Mouse (Mus musculus) heart, postnatal 0 days (tissue): ENCODE measurements around the gene Mycbp2. TPM values are rescaled to one million over a fixed set of nuclear protein-coding genes. Genes with fewer than 3 reads are reported as not detected.

Source experiments
- ATAC-seq: fragments of 200-750 bp; cut with Nextera tagmentation; 2 replicates; pipeline ENCODE4 v1.8.0; 2017; ENCODE audit warnings: low read depth, moderate number of reproducible peaks, moderate library complexity; ENCODE audit not compliant: insufficient read depth
- DNase-seq: peaks from one replicate; pipeline ENCODE4 v3.0.0-alpha.2; 2016; ENCODE audit warnings: low spot score
- H3K27ac ChIP-seq: fragments of 300-500 bp; sonication (generic); 2 replicates; pipeline ENCODE4 v1.5.1; 2014; ENCODE audit warnings: low read depth, mild to moderate bottlenecking
- H3K27me3 ChIP-seq: fragments of 300-500 bp; sonication (generic); 2 replicates; pipeline ENCODE4 v1.6.1; 2014; ENCODE audit warnings: low read length, mixed read lengths; ENCODE audit not compliant: control insufficient read depth, insufficient read depth
- H3K36me3 ChIP-seq: fragments of 300-500 bp; sonication (generic); replicated peaks from 2 replicates; pipeline ENCODE4 v1.6.1; 2014; ENCODE audit warnings: low read length, mixed read lengths; ENCODE audit not compliant: control insufficient read depth, insufficient read depth
- H3K4me1 ChIP-seq: fragments of 300-500 bp; sonication (generic); 2 replicates; pipeline ENCODE4 v1.6.1; 2014; ENCODE audit warnings: antibody characterized with exemption; ENCODE audit not compliant: control insufficient read depth, insufficient read depth
- H3K4me2 ChIP-seq: fragments of 300-500 bp; sonication (generic); 2 replicates; pipeline ENCODE4 v1.6.1; 2014; ENCODE audit warnings: low read depth, mild to moderate bottlenecking, low read length, moderate library complexity
- H3K4me3 ChIP-seq: fragments of 300-500 bp; sonication (generic); 2 replicates; pipeline ENCODE4 v1.5.1; 2014; ENCODE audit warnings: low read depth, low read length
- H3K9ac ChIP-seq: fragments of 300-500 bp; sonication (generic); replicated peaks from 2 replicates; pipeline ENCODE4 v1.6.1; 2014; ENCODE audit warnings: low read depth, low read length, mixed read lengths
- H3K9me3 ChIP-seq: fragments of 300-500 bp; sonication (generic); replicated peaks from 2 replicates; pipeline ENCODE4 v1.6.1; 2016; ENCODE audit warnings: low read length; ENCODE audit not compliant: control insufficient read depth
- CTCF ChIP-seq: IDR thresholded peaks from 2 replicates; pipeline ENCODE4 v1.5.1; 2016; ENCODE audit warnings: antibody characterized with exemption, control low read depth, low read depth
- EP300 ChIP-seq: IDR thresholded peaks from 2 replicates; pipeline ENCODE4 v1.6.1; 2016; ENCODE audit warnings: antibody characterized with exemption, low read depth
- WGBS: fragments of 180-500 bp; shearing (Covaris S2); extraction: QIAGEN DNeasy Blood & Tissue Kit; methylation state at CpG from one replicate; pipeline ENCODE4 v1.1.7; 2014; 5-methylcytosine and 5-hydroxymethylcytosine counted together
- polyA plus RNA-seq: library from polyadenylated mRNA; unstranded; fragments of >200 nt; fragmentation: Nextera tagmentation; extraction: Ambion mirVana; gene quantifications from 2 replicates; pipeline ENCODE4 v1.2.1, GENCODE M21; 2015
- total RNA-seq: library from RNA; depleted of rRNA; stranded (reverse); fragments of >200 nt; gene quantifications from 2 replicates; pipeline ENCODE4 v1.2.3, GENCODE M21; 2014; ENCODE audit warnings: low replicate concordance

Mycbp2 gene
- total and polyA plus RNA-seq, 2 experiments from 2014 or later: 8.7 to 20.2 TPM

- peaks cover 10% of the 10 kb centered on the region for H3K4me1 ChIP-seq
- TF ChIP-seq CTCF (no peak), EP300 (no peak)
- H3K27me3 ChIP-seq: no peaks in the 10 kb centered on the region
- H3K4me3 ChIP-seq: peak overlapping the region; percentile 100; the same call in 1 of the 2 replicates
- H3K36me3 ChIP-seq: peaks cover 2% of the 10 kb centered on the region; the same call in 1 of the 2 replicates
- no peak overlapping the region for H3K9ac ChIP-seq
- H3K4me2 ChIP-seq: peak overlapping the region; percentile 88
- ATAC-seq (no peak), DNase-seq (no peak)
- WGBS: 80% methylated on average over 13 of the region's 13 CpGs
- H3K27ac ChIP-seq: no peak overlapping the region
- H3K9me3 ChIP-seq: no peaks in the 10 kb centered on the region
These were observed 246.3 kb downstream of the Mycbp2 start for GRCm38 (mm10) chr14:103100296-103100695.

GRCm38 (mm10) chr14:103099238-103099933 is 247.2 kb downstream of the Mycbp2 start, which contains the start of gene Fbxl3:
Gene Fbxl3, minus strand, starts transcription at chr14:103099566.
- Histone ChIP-seq H3K9ac (peak within 1 kb of the TSS; percentile 100), H3K36me3 (peaks cover 6% of the 10 kb centered on the region; the same call in 1 of the 2 replicates), H3K4me1 (peaks cover 10% of the 10 kb centered on the region), H3K9me3 (no peaks in the 10 kb centered on the region), H3K4me3 (peak within 1 kb of the TSS; percentile 100), H3K27me3 (no peaks in the 10 kb centered on the region), H3K4me2 (peak within 1 kb of the TSS; percentile 88), H3K27ac (peak within 1 kb of the TSS; percentile 100)
- peak; percentile 96 for DNase-seq
- under 1% methylated on average over 83 of the region's 88 CpGs for WGBS
- peak; percentile 96 for ATAC-seq
- TF ChIP-seq EP300 (peak; percentile 84), CTCF (no peak)

DNA sequence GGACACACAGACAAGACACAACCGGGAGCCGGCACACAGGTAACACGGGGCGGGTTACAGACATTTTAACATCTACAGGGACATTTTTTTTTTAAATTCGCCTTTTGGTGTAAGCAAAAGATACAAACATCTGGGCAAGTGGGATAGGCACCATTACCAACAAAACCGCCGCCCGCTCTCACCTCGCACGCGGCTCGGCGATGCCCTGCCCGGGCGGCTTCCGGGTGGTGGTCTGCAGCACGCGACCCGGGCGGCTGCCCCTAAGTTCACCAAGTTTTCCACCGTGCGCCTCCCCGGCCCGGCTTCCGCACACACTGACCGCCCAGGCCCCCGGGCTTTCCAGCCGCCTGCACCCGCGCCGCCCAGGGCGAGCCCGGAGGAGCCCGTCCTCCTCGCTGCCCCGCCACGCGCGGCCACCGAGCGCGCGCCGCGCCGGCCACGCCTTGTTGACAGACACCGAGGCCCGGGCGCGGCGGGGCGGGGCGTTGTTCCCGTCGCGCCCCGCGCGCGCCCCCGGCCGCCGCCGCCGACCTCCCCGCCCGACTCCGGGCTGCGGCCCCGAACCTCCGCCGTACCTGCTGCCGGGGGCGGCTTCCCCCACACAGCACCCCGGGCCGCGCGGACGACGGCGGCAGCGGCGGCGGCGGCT is 247.9 kb downstream of the Mycbp2 start:
- DNase-seq (peak; percentile 81), ATAC-seq (peak; percentile 85)
- H3K27ac ChIP-seq: peak overlapping the region; percentile 100
- peak overlapping the region; percentile 100 for H3K4me3 ChIP-seq
- TF ChIP-seq EP300 (no peak), CTCF (no peak)
- H3K4me2 ChIP-seq: peak overlapping the region; percentile 88
- H3K9me3 ChIP-seq: no peaks in the 10 kb centered on the region
- H3K4me1 ChIP-seq: peaks cover 10% of the 10 kb centered on the region
- peaks cover 7% of the 10 kb centered on the region; the same call in 1 of the 2 replicates for H3K36me3 ChIP-seq
- no peaks in the 10 kb centered on the region for H3K27me3 ChIP-seq
- peak overlapping the region; percentile 100 for H3K9ac ChIP-seq
- WGBS: under 1% methylated on average over 55 of the region's 86 CpGs

- Histone ChIP-seq H3K27ac (peak overlapping the region; percentile 100), H3K4me2 (peak overlapping the region; percentile 88), H3K9ac (peak overlapping the region; percentile 100), H3K27me3 (no peaks in the 10 kb centered on the region), H3K4me1 (peaks cover 10% of the 10 kb centered on the region), H3K9me3 (no peaks in the 10 kb centered on the region), H3K4me3 (peak overlapping the region; percentile 100), H3K36me3 (peaks cover 12% of the 10 kb centered on the region; the same call in 1 of the 2 replicates)
- TF ChIP-seq EP300 (no peak), CTCF (no peak)
- no peak for ATAC-seq
- no peak for DNase-seq
- under 1% methylated on average over 2 of the region's 2 CpGs for WGBS
These were observed 248.4 kb downstream of the Mycbp2 start for GRCm38 (mm10) chr14:103098213-103098586.

DNA sequence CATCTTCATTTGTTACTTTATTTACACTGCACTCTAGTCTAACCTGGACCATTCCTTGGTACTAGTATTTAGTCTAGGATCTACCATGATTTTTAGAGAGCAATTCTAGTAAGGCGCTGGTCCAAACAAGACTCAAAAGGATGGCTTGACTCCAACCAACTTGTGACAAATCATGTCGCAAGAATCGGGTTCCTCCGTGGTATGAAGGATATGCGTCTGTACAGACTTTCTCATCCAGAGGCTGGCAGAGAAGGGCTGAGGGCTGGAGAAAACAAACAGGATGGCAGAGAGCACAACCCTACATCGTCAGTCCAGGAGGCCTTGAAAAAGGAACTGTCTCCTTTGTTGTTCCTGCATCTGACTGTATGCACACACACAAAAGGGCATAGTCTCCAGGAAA is 250.0 kb downstream of the Mycbp2 start:
- no peaks in the 10 kb centered on the region for H3K9me3 ChIP-seq
- H3K4me2 ChIP-seq: no peak overlapping the region

More for the DNA sequence above, 250.0 kb downstream of the Mycbp2 start:
- H3K36me3 ChIP-seq: peaks cover 19% of the 10 kb centered on the region
- H3K4me1 ChIP-seq: peaks cover 10% of the 10 kb centered on the region
- no peak for TF ChIP-seq CTCF
- no peak for TF ChIP-seq EP300
- no peak overlapping the region for H3K4me3 ChIP-seq
- H3K9ac ChIP-seq: no peak overlapping the region
- no peak overlapping the region for H3K27ac ChIP-seq
- 68% methylated on average over 6 of the region's 6 CpGs for WGBS
- no peaks in the 10 kb centered on the region for H3K27me3 ChIP-seq
- ATAC-seq (no peak), DNase-seq (no peak)
